Mouse (Mus musculus): ENCODE results near the gene Cep128. TPM values are rescaled to one million over a fixed set of nuclear protein-coding genes. Genes with fewer than 3 reads are reported as not detected.
A peak's percentile ranks its signal among the peaks of the same experiment; 100 is the strongest.

Cep128 gene
- total RNA-seq, 2 experiments from 2014 or later: 7.5 to 8.4 TPM

DNA sequence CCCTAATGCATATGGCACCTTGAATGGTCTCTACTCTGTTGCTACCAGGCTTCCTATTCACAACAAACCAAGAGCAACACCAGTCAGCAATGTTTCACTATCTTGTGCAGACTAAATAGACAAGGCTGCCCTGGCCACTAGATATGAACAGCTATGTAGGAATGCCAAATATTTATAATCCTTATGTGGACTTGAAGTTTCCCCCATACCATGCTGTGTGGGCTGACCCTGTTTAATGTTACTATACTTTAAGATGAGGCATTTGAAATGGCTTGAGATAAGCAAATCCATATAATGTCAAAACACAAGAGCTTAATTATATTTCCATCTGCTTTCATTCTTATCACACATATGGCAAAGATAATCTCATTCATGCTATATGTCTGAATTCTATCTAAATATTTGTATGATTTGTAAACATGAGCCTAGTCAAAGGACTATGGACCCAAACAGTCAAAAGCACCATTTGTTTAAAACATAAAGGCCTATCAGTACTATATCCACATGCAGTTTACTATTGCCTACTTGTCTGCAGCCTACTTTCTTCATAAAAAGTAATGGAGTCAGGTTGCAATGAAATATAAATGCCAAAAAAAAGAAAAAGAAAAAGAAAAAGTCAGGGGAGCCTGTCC is 319.7 kb downstream of the Cep128 start:
- DNase-seq (ENCODE audit: low spot score in 2 of 2): no peak

DNA sequence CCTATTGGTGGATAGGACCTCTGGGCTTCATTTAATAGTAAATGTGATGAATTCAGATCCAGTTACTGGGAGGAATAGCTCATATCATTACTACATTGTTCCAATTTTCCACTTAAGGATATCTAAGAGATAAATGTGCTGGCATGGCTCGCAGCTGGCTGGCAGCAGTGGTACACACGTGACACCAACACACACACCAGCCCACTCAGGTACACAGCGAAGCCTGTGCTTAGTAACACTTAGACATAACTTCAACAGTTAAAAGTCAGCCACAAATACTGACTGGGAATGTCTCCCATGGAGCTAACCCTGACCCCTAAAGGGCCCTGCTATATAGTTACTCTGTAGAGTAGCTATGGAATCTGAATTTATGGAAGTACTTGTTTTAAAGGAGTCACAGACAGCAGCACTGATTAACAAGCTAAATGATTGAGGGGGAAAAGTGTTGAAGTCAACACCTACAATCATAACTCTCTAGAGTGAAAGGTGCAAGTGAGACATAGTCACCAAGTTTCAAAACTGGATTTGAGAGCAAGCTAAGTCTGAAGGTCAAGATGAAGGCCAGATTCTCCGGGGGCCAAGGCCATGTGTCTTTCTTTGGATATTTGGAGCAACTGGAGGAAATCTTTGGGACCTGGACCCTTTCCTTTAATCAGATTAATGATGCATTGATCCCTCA is 320.7 kb downstream of the Cep128 start:
- no peak for DNase-seq (ENCODE audit: low spot score in 2 of 2)

DNA sequence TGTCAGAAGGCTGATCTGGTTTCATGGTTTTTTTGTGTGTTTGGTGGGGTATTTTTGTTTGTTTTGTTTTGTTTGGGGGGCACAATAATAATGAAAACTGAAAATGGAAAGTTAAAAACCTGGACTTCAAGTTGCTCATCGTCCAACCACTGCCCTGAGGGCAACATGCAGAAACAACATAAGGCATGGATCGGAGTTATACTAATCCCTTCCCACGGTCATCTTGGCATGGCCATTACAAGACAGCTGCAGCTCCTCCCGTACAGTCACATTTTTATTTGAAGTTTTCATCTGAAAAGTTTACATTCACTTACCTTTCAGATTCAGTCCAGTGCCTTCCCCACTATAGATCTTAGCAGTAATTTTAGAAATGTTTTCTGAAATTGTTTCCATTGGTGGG is 321.5 kb downstream of the Cep128 start:
- DNase-seq (ENCODE audit: low spot score in 2 of 2): no peak

DNA sequence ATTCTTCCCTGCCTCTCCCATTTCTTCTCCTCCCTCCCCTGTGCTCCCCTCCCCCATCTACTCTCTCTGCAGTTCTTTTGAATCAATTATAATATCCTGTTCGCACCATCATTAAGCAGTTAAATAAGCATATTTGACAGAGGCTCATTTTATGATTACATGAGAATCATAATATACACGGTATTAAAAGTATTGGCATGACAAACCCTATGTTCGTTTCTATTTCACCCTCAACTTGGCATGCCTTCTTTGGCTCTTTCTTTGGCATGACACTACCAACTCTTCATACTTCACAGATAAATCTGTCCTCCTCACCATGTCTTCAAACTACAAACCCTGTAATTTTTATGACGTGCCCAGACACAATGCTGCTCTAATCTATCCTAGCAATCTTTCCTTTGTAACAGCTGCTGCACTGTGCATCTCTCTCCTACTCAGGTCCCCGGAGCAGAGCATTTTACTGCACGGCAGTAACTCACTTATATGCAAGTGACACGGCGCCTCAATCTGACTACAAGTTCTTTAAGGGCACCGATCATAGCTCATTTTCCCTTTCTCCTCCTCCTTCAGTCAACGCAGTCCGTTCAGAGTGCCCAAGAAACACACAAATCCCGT is 324.4 kb downstream of the Cep128 start:
- DNase-seq (ENCODE audit: low spot score in 2 of 2): no peak

DNA sequence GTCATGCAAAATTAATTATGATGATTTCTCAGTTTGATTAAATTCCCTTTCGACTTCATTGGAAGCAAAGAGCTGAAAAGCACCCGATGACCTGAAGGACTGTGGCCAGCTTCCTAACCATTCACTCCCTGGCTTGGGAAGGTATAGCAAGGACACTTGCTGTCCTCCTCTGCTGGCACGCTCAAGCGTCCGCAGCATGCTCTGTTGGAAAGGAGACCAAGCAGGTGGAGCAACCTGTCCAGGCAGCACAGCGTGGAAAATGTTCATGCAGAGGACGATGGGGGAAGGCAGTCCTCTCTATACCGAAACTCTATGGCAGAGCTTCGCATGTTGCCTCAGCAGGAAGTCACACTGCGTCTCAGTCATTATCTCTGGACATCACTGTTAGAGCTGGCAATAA is 327.3 kb downstream of the Cep128 start:
- no peak for DNase-seq (ENCODE audit: low spot score in 2 of 2)

DNA sequence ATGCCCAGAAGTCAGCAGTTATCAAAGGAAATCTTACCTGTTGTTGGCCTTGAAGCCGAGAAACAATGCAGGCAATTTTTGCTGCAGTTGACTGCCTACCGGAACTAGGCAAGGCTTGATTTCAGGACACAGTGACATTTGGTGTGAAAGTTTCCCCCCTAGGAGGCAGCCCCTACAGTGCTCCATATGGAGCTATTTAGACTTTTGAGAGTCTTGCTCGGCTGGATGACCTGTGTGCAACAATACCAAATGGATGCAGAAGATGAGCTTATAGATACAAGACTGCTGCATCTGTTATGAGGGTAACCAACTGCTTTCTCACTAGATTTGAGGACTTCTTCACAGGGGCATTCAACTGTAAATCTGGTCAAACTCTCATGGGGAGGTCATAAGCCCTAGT is 331.9 kb downstream of the Cep128 start:
- no peak for DNase-seq (ENCODE audit: low spot score in 2 of 2)

DNA sequence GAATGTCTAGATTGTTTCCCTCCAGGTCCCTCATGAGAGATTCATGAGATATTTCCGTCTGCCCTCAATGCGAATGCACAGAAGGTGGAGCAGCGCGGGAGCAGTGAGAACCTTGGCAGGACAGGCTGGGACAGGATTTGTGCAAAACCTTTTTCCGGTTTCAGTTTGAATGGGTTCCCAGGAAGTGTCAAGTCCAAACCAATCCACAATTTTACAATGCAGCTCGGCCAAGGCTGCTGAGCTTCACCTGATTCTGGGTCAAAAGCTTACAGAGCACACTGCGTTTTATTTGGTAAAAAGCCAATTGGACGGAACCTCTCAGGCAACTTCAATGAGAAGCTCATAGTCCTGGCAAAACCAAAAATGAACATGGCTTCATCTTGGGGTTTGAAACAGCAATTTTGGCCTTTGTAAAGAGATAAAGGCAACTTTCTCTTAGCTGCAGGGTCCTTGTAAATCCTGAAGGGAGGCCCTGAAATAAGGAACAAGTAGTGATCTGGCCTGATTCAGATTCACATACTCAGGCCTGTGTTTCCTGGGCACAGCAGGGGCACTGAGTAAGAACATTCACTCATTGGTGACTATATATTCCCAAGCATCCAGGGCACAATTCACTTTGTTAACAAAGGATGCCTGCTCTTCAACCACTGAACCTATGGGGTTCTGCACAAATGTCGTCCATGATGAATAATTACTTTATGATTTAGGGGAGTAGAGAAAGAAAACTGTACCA is 333.4 kb downstream of the Cep128 start:
- peak; percentile 7 to 10 for DNase-seq (ENCODE audit: low spot score in 2 of 2)

DNA sequence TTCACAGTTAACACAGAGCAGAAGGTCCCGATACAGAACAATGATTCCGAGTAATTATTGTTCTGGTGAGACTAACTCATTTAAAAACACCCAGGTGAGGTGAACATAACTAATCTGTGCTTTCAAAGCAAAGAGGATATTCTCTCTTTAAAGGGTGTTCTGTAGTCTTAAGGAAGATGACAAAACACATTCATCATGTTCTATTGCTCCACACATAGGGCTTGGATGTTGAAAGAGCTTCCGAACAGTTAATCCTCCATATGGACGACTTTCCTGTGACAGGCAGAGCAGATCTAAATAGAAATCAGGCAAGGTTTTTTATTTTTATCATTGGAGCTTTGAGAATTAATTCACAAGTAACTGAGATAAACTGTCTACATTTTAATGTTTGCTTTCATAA is 342.8 kb downstream of the Cep128 start:
- DNase-seq (ENCODE audit: low spot score in 2 of 2): no peak

DNA sequence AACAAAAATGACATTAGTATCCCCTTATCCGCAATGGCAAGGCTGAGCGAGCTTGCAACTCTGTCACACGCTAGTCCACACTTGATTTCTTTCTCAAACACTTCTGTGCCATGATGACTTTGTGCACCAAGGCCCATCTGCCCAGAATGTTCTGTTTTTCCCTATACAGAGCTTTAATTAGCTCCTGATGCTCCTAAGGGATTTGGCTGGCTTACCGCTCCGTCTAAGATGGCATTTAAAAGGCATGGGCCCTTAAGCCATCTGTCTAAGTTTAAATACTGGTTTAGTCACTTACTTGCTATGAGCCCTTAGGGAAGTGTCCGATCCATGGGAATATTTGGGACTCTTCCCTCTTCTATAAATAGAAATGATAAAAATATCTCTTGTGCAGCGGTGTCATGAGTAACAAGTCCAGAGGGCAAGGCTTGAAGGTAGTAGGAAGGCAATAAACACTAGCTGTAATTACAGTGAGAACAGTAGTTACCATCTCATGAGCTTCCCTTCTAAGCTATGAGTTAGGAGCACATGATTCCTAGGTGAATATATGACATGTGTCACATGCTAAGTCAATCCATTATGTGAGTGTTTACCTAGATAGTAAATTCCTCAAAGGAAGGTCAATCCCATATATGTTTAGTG is 343.8 kb downstream of the Cep128 start:
- DNase-seq (ENCODE audit: low spot score in 2 of 2): no peak

DNA sequence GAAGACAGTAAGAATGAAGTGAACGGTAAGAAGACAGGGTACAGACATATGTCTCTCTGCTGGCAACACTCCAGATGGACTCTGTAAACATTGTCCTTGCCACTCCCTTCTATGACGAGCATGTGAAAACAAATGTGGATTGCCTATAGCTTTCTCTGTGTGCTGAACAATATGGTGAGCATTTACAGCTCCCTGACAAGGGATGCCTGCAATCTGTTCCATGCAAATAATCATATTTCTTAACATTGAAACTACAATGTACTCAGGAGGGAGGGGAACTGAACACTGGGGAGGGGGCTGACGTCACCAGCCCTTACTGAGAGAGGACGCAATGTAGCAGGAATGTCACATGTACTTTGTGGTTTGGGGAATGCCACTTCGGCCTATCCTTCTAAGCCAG is 355.1 kb downstream of the Cep128 start:
- no peak for DNase-seq (ENCODE audit: low spot score in 2 of 2)

DNA sequence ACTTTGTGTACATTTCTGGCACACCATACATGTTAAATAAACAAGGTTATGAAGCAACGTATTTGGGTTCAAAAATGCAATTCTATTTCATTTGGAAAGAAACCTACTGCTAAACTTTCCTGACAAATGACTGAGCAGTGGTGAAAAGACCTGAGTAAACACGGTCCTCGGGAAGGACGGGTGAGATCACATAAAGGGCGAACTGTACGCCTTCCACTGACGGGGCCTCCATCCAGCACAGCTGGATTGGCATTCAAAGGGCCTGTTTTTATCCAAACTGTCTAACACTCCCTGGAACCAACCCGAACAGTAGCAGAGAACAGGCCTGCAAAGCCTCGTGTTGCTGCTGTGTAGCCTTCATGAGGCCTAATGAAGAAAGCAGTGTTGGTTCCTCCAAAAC is 356.5 kb downstream of the Cep128 start:
- no peak for DNase-seq (ENCODE audit: low spot score in 2 of 2)

DNA sequence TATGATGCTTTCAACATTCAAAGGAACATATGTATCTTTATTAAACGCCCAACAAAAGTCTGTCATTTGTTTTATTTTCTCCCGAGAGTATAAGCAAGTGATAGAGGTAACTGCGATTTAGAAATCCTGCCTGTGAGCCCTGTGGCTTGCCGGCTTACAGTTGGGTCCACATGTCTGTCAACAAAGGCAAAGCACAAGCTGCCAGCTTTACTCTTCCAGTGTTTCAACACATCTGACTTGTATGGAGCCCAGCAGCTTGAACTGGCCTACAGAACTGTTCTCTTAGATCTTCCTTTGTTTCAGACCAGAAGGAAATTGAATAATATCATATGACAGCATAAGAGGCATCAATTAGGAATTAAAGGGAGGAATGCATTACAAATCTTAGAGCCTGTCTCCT is 357.1 kb downstream of the Cep128 start:
- DNase-seq (ENCODE audit: low spot score in 2 of 2): no peak

DNA sequence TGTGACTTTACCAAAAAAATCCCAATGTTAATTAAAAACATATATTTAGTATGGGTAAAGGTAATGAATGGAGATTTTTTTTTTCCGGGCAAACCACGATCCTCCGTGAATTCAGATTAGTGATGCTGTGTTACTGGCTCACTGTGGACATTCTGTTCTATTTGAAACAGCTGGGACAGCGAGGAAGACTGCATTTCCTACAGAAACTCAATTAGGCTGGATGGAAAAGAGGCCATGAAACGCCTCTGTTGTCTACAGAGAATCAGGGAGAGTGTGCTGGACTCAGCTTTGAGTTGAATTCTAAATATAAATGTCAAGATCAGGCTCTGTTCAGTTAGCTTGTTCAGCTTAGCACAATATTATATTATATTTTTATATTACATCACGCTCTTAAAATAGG is 369.1 kb downstream of the Cep128 start:
- DNase-seq (ENCODE audit: low spot score in 2 of 2): no peak

DNA sequence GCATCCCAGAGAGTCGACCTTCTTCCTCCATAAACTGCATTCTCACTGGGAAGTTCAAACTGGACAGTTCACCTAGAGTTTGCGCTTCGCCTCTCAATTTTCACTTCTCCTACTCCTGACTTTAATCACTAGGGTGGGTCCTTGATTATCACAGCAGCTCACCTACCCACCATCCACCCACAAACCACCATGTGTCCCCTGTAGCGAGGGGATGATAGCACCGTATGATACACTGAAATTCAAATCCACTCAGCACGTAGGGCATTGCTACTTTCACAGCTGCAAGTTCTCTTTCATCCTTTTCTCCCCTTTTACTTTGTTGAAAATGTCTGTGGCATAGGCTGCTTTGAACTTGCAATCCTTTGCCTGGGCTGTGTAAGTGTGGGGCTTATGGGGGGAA is 371.2 kb downstream of the Cep128 start:
- DNase-seq (ENCODE audit: low spot score in 2 of 2): no peak

DNA sequence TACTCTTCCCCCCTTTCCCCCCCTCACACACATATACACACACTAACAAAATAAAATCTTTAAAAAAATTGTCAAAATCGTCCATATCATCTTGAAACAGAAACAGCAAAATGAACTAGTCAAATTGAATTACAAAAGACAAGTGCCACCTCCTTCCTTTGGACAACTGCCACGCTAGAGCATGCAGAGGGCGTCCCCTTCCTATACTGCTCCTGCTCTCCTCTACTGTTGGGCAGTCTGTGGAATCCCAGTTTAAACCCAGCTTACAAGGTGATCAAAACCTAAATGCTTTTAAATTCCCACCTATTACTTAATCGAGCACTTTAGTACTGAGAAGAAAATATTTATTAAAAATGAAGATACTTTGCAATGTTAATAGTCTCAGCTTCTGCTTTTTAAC is 372.0 kb downstream of the Cep128 start:
- no peak for DNase-seq (ENCODE audit: low spot score in 2 of 2)

DNA sequence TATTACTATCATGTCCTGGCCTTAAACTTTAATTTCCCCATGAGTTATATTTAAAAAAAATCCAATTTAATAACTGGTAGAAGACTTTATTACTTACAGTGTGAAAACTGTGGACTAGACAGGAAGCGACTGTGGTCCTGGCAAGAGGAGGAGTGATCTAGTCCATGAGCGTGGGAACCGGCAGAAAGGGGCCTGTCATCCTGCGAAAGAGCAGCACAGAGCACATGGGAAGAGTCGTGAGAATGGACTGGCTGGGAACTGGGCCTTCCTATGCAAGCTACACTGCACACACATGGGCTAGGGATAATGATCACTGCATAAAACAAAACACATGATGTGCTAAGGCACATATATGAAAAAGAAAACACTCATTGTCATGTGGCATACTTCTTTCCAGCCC is 375.5 kb downstream of the Cep128 start:
- no peak for DNase-seq (ENCODE audit: low spot score in 2 of 2)

DNA sequence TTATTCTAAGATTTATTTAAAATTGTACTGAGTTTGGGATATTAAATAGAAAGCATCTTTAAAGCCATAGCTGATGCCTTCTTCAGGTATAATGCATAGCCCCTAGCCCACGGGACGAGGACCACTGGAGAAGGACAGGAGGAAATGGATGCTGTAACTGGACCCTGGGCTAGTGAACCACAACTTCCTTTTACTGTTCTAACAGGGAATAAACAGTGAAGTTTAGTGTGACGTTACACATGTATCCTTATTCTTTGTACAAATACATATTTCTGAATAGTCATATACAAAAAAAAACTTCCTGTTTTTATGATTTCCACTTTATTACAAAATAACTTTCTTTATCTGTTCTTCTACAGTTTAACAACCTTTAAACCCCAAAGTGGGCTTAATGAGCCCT is 376.0 kb downstream of the Cep128 start:
- no peak for DNase-seq (ENCODE audit: low spot score in 2 of 2)

DNA sequence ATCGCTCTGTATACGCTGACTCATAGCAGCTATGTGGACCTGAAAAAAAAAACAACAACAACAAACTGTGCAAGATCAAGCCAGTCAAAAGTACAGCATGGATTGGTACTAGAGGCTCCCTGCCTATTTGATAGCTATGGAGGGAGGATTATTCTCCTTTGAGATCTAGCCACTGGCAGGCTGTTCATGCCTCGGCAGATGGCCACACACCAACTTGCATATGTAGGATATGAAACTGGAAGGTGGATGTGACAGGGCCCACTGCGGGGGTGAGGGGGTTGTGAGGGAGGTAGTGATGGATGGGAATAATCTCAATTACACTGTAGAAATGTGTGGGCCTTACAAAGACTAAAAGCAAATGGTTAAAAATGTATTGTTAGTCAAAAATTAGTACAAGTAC is 386.7 kb downstream of the Cep128 start:
- peak in 1 of 2 experiments; percentile 32 for DNase-seq (ENCODE audit: low spot score in 2 of 2)

DNA sequence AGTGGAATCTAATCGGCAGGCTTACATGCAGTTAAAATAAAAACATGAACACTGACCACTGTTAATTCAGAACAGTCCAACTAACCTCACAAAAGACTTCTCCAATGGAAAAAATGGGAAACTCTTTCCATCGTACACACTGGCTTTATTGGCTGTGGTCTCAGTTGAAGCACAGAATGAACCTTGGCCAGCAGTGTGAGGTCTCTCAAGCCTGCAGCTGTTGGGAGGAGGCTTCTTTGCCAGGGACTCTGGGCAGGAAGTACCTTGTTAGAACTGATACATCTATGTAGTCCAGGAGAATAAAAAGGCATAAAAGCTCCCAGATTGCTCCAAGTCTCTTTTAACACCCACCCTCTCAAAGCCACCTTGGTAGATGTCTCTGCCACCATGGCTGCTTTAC is 390.9 kb downstream of the Cep128 start:
- DNase-seq (ENCODE audit: low spot score in 2 of 2): no peak

DNA sequence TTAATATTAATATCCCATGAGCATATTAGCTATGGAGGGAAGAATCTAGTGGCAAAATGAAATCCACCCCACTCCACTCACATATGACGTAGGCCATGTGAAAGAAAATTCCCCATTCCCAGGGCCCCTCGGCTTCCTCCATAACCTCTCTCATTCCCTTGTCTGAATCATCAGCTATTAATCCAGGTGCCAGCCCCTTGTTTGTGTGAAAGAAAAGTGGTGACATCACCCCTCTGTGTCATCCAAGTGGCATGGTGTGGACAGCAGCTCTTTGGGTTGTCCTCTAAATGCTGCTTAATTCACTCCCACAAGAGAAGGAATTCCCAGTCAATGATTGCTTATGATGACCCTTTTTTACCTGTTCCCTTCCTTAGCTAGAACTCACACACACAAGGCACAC is 396.4 kb downstream of the Cep128 start:
- no peak for DNase-seq (ENCODE audit: low spot score in 2 of 2)

DNA sequence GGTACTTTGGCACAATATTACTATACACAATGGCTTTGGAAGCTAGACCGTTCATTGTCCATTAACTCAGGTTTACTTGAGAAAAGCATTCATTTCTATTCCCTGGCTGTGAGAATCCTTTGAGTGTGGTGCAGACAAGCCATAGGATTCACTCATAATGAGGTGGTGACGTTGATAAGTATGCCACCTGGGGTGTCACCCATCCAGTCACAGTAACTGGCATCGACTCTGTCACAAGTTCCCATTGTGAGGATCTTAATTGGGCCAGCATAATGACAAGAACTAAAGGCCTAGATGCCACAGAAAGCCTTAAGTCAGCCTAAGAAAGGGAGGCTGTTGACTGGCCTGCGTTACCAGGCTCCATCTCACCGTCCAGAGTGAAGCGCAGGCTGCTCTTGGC is 396.9 kb downstream of the Cep128 start:
- DNase-seq (ENCODE audit: low spot score in 2 of 2): no peak

DNA sequence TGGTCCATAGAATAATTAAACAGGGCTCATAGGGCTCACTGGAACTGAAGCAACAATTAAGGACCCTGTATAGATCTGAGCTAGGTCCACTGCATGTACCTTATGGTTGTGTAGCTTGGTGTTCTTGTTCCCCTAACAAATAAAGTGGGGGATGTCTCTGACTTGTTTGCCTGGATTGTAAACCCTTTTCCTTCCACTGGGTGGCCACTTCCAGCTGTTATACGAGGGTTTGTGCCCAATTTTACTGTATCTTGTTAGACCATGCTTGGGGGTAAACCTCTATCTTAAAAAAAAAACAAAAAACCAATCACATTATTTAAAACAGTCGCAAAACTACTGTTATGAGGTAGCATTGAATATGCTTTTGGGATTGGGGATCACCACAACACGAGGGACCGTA is 402.2 kb downstream of the Cep128 start:
- DNase-seq (ENCODE audit: low spot score in 2 of 2): no peak

Data from left cerebral cortex, adult 18-20 months (tissue).